ENCODE assay signal across 8 mouse cellular contexts in genomic region chr5:34336097-34336774, GRCm38 (mm10). TPM values are rescaled to one million over a fixed set of nuclear protein-coding genes. Genes with fewer than 3 reads are reported as not detected.
A peak's percentile ranks its signal among the peaks of the same experiment; 100 is the strongest.
DNase-seq lines count a peak whose midpoint lies in the region; ATAC-seq lines count a peak whose summit lies in the region.

Rnf4 (plus strand) TSS chr5:34336289.

- H3K9me3 ChIP-seq in hindbrain, embryonic 14.5 days (ENCODE audit: control insufficient read depth, low read length): no peaks in the 10 kb centered on the region

- H3K9ac ChIP-seq in hindbrain, embryonic 14.5 days: peak within 1 kb of the TSS; percentile 99

- H3K4me2 ChIP-seq in hindbrain, embryonic 14.5 days (replicated peaks): peak within 1 kb of the TSS; percentile 99

- DNase-seq in R1 (ENCODE audit: low read depth, low spot score): peak; percentile 99
- peak; percentile 97 to 99 for DNase-seq in cerebellum, postnatal 25 days
- peak; percentile 91 to 97 for DNase-seq in frontal cortex, postnatal 25 days (ENCODE audit: low spot score in 2 of 2)
- peak; percentile 96 for DNase-seq in hindbrain, embryonic 14.5 days (ENCODE audit: low spot score)
- peak; percentile 96 for DNase-seq in layer of hippocampus, postnatal 36 days
- peak; percentile 99 for DNase-seq in lung, postnatal 36 days
- DNase-seq in retina, postnatal 1 day: peak; percentile 99
- peak; percentile 94 to 97 for DNase-seq in urinary bladder, adult 18-20 months (ENCODE audit: low spot score in 2 of 2)

- peaks cover 18% of the 10 kb centered on the region for H3K4me1 ChIP-seq in hindbrain, embryonic 14.5 days (replicated peaks; ENCODE audit: control insufficient read depth, insufficient read depth, low read length)

- peak within 1 kb of the TSS; percentile 99 for H3K4me3 ChIP-seq in hindbrain, embryonic 14.5 days (replicated peaks; ENCODE audit: low read length)

- peak within 1 kb of the TSS; percentile 95 for H3K27ac ChIP-seq in hindbrain, embryonic 14.5 days

- ATAC-seq in hindbrain, embryonic 14.5 days (ENCODE audit: low FRiP score): peak; percentile 97

- H3K36me3 ChIP-seq in hindbrain, embryonic 14.5 days (replicated peaks; ENCODE audit: control insufficient read depth, insufficient read depth): no peaks in the 10 kb centered on the region

- under 1% methylated on average over 66 of the region's 67 CpGs for WGBS in hindbrain, embryonic 14.5 days

- H3K27me3 ChIP-seq in hindbrain, embryonic 14.5 days (ENCODE audit: control insufficient read depth, insufficient read depth, low read length): no peaks in the 10 kb centered on the region

RNA-seq across cellular contexts. Expression of gene Rnf4, which starts in this region (rescaled TPM):
- 139 and 147 TPM in 2 replicates for polyA plus RNA-seq in hindbrain, embryonic 14.5 days (2014; fragmentation: Nextera tagmentation; extraction: Ambion mirVana)
- 10 to 100 TPM; 84.8 to 85.9 TPM for total RNA-seq in layer of hippocampus, postnatal 36 days (2021)

Comparison
In these comparisons a context has a peak if more than half of its experiments do, and no peak if none do; other contexts are left out.
1. Peak in every context shown above with its lines: DNase-seq, ATAC-seq, H3K4me3 ChIP-seq and H3K27ac ChIP-seq.